Mouse (Mus musculus) skeletal muscle tissue, postnatal 0 days (tissue): ENCODE data around the gene Tex45. TPM values are rescaled to one million over a fixed set of nuclear protein-coding genes. Genes with fewer than 3 reads are reported as not detected.

Source experiments
- polyA plus RNA-seq: library from polyadenylated mRNA; unstranded; fragments of >200 nt; fragmentation: Nextera tagmentation; extraction: Ambion mirVana; gene quantifications from 2 replicates; pipeline ENCODE4 v1.2.1, GENCODE M21; 2015

The Tex45 gene
- not detected in 2 replicates for polyA plus RNA-seq

GRCm38 (mm10) chr8:3470562-3470961 lies at the start of gene Tex45:
Gene Tex45, plus strand, starts transcription at chr8:3470862.

GRCm38 (mm10) chr8:3467006-3467885 lies 3.4 kb upstream of the Tex45 start, which contains the start of gene Pex11g:
Gene Pex11g, minus strand, starts transcription at chr8:3467680.

GRCm38 (mm10) chr8:3492901-3493844 lies 22.5 kb downstream of the Tex45 start, which contains the start of gene Zfp358:
Gene Zfp358, plus strand, starts transcription at chr8:3493138.

GRCm38 (mm10) chr8:3500235-3501090 lies 29.8 kb downstream of the Tex45 start, which contains the start of gene Mcoln1:
Gene Mcoln1, plus strand, starts transcription at chr8:3500457.

GRCm38 (mm10) chr8:3515260-3515671 lies 44.6 kb downstream of the Tex45 start, which contains the start of gene Pnpla6:
Gene Pnpla6, plus strand, starts transcription at chr8:3515384.

Other genes starting within 250 kb of the Tex45 start
- gene Insr, start 191.2 kb upstream of the Tex45 start, polyA plus RNA-seq = 44.5 and 45.3 TPM in 2 replicates
- not detected in 2 replicates for gene A430078G23Rik, start 117.4 kb upstream of the Tex45 start, polyA plus RNA-seq
- 2.6 and 3.1 TPM in 2 replicates for gene Arhgef18, start 77.9 kb upstream of the Tex45 start, polyA plus RNA-seq
- 4.9 and 7.0 TPM in 2 replicates for gene Pex11g, start 3.2 kb upstream of the Tex45 start, polyA plus RNA-seq
- gene Zfp358, start 22.3 kb downstream of the Tex45 start, polyA plus RNA-seq = 23.2 and 25.1 TPM in 2 replicates
- 26.1 and 28.2 TPM in 2 replicates for gene Mcoln1, start 29.6 kb downstream of the Tex45 start, polyA plus RNA-seq
- gene Pnpla6, start 44.5 kb downstream of the Tex45 start, polyA plus RNA-seq = 8.8 and 9.3 TPM in 2 replicates
- 0.12 and 0.23 TPM in 2 replicates for gene C330021F23Rik, start 97.1 kb downstream of the Tex45 start, polyA plus RNA-seq
- 0.67 and 1.3 TPM in 2 replicates for gene Camsap3, start 116.4 kb downstream of the Tex45 start, polyA plus RNA-seq
- 19.5 and 21.0 TPM in 2 replicates for gene Xab2, start 150.5 kb downstream of the Tex45 start, polyA plus RNA-seq
- 76.1 and 83.2 TPM in 2 replicates for gene Pet100, start 150.7 kb downstream of the Tex45 start, polyA plus RNA-seq
- not detected in 2 replicates for gene Pcp2, start 154.7 kb downstream of the Tex45 start, polyA plus RNA-seq
- 5.0 and 16.5 TPM in 2 replicates for gene Stxbp2, start 160.1 kb downstream of the Tex45 start, polyA plus RNA-seq
- 15.0 and 330 TPM in 2 replicates for gene Retn, start 184.9 kb downstream of the Tex45 start, polyA plus RNA-seq
- 0.26 and 0.34 TPM in 2 replicates for gene Mcemp1, start 194.9 kb downstream of the Tex45 start, polyA plus RNA-seq
- 5.8 and 29.9 TPM in 2 replicates for gene Fcor, start 201.5 kb downstream of the Tex45 start, polyA plus RNA-seq
- 26.8 and 27.3 TPM in 2 replicates for gene Trappc5, start 205.4 kb downstream of the Tex45 start, polyA plus RNA-seq
- 0.10 and 0.13 TPM in 2 replicates for gene Fcer2a, start 223.3 kb downstream of the Tex45 start, polyA plus RNA-seq
- gene Clec4g, start 249.8 kb downstream of the Tex45 start, polyA plus RNA-seq = 0.27 TPM in 1 of 2 replicates, not detected in the other